Mouse (Mus musculus) hindbrain, embryonic 15.5 days (tissue): Measurements from ENCODE around the gene Kcna10. TPM values are rescaled to one million over a fixed set of nuclear protein-coding genes. Genes with fewer than 3 reads are reported as not detected.

Experiments used
- ATAC-seq: fragments of 200-750 bp; cut with Nextera tagmentation; 2 replicates; pipeline ENCODE4 v1.8.0; 2017; ENCODE audit warnings: low read depth, moderate number of reproducible peaks, moderate TSS enrichment; ENCODE audit not compliant: low FRiP score
- H3K27ac ChIP-seq: fragments of 300-500 bp; sonication (generic); replicated peaks from 2 replicates; pipeline ENCODE4 v1.5.1; 2015; ENCODE audit warnings: mild to moderate bottlenecking, inconsistent platforms
- H3K27me3 ChIP-seq: fragments of 300-500 bp; sonication (generic); 2 replicates; pipeline ENCODE4 v1.6.1; 2015; ENCODE audit warnings: control low read depth, inconsistent platforms
- H3K36me3 ChIP-seq: fragments of 300-500 bp; sonication (generic); 2 replicates; pipeline ENCODE4 v1.6.1; 2015; ENCODE audit warnings: control low read depth, inconsistent platforms
- H3K4me1 ChIP-seq: fragments of 300-500 bp; sonication (generic); replicated peaks from 2 replicates; pipeline ENCODE4 v1.6.1; 2015; ENCODE audit warnings: control low read depth, inconsistent platforms
- H3K4me2 ChIP-seq: fragments of 300-500 bp; sonication (generic); 2 replicates; pipeline ENCODE4 v1.6.1; 2015; ENCODE audit warnings: moderate library complexity, mild to moderate bottlenecking, inconsistent platforms
- H3K4me3 ChIP-seq: fragments of 300-500 bp; sonication (generic); 2 replicates; pipeline ENCODE4 v1.5.1; 2015; ENCODE audit warnings: mild to moderate bottlenecking, inconsistent platforms
- H3K9ac ChIP-seq: fragments of 300-500 bp; sonication (generic); 2 replicates; pipeline ENCODE4 v1.6.1; 2015; ENCODE audit warnings: inconsistent platforms
- H3K9me3 ChIP-seq: fragments of 300-500 bp; sonication (generic); 2 replicates; pipeline ENCODE4 v1.6.1; 2016; ENCODE audit warnings: control low read depth, inconsistent platforms
- WGBS: fragments of 180-500 bp; shearing (Covaris S2); methylation state at CpG from one replicate; pipeline ENCODE4 v1.1.7; 2015; 5-methylcytosine and 5-hydroxymethylcytosine counted together
- polyA plus RNA-seq: library from polyadenylated mRNA; unstranded; fragments of >200 nt; fragmentation: Nextera tagmentation; extraction: Ambion mirVana; gene quantifications from 2 replicates; pipeline ENCODE4 v1.2.1, GENCODE M21; 2015

The Kcna10 gene
- polyA plus RNA-seq, 1 experiment from 2014 or later: not detected

- Histone ChIP-seq H3K4me3 (no peak within 1 kb of the TSS), H3K4me1 (no peaks in the 10 kb centered on the region), H3K27ac (no peak within 1 kb of the TSS), H3K27me3 (no peaks in the 10 kb centered on the region), H3K9me3 (no peaks in the 10 kb centered on the region), H3K9ac (no peak within 1 kb of the TSS), H3K36me3 (no peaks in the 10 kb centered on the region), H3K4me2 (no peak within 1 kb of the TSS)
- 25% methylated on average over 1 of the region's 1 CpGs for WGBS
- no peak for ATAC-seq
Observed at GRCm38 (mm10) chr3:107230527-107230926, 47.7 kb downstream of the Kcna10 start, which contains the start of gene A630076J17Rik. TSS of gene A630076J17Rik (plus strand) at chr3:107230614.

- H3K36me3 ChIP-seq: no peaks in the 10 kb centered on the region
- H3K4me2 ChIP-seq: no peak overlapping the region
- H3K9ac ChIP-seq: no peak overlapping the region
- no peak overlapping the region for H3K4me3 ChIP-seq
- WGBS: 71% methylated on average over 4 of the region's 4 CpGs
- H3K9me3 ChIP-seq: no peaks in the 10 kb centered on the region
- no peak for ATAC-seq
- no peaks in the 10 kb centered on the region for H3K4me1 ChIP-seq
- no peaks in the 10 kb centered on the region for H3K27me3 ChIP-seq
- H3K27ac ChIP-seq: no peak overlapping the region
Observed at GRCm38 (mm10) chr3:107231202-107231601, 48.3 kb downstream of the Kcna10 start.

DNA sequence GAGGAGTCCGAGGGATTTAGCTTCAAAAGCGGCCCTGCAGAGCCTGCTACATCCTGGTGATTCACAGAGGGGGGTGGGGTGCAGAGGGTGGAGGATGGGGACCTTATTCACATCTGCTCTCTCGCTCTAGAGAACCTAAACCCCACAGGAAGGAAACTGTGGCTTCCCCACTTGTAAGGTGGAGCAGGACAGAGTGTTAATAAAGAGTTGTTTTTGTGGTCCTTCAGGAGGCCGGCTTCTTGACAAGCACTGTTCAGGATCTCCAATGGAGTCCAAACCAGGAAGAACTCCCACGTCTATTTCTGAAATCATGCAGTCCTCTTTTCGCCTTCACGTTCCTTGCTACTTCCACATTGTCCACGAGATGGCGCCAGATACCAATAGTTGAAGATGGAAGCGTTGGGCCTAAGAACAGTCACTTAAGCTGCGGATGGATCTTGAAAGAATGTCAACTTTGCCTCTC, 50.5 kb downstream of the Kcna10 start:
- Histone ChIP-seq H3K27ac (no peak overlapping the region), H3K9ac (no peak overlapping the region), H3K4me2 (no peak overlapping the region), H3K36me3 (no peaks in the 10 kb centered on the region), H3K9me3 (no peaks in the 10 kb centered on the region), H3K27me3 (no peaks in the 10 kb centered on the region), H3K4me1 (no peaks in the 10 kb centered on the region), H3K4me3 (no peak overlapping the region)
- ATAC-seq: peak; percentile 68
- 9% methylated on average over 11 of the region's 11 CpGs for WGBS

DNA sequence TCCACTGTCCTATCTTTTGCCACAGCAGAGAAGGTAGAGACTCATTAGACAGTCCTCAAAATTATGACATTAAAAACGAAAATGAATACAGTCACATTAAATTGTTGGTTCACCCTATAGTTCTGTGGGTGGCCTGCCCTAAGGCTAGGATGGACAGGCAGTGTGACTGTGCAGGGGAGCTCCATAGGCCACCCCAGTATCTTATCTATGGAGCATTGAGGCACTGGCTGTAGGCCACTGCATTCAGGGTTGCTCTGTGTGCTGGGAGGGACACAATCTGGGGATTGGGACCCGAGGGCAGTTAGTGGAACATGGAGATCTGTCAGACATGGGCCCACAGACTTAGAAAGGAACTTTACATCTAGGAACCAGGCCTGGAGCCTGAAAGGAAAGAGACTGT, 51.1 kb downstream of the Kcna10 start:
- Histone ChIP-seq H3K27ac (no peak overlapping the region), H3K4me3 (no peak overlapping the region), H3K9me3 (no peaks in the 10 kb centered on the region), H3K4me1 (no peaks in the 10 kb centered on the region), H3K4me2 (no peak overlapping the region), H3K36me3 (no peaks in the 10 kb centered on the region), H3K9ac (no peak overlapping the region), H3K27me3 (no peaks in the 10 kb centered on the region)
- 29% methylated on average over 2 of the region's 2 CpGs for WGBS
- peak; percentile 43; the same call in 1 of the 2 replicates for ATAC-seq

DNA sequence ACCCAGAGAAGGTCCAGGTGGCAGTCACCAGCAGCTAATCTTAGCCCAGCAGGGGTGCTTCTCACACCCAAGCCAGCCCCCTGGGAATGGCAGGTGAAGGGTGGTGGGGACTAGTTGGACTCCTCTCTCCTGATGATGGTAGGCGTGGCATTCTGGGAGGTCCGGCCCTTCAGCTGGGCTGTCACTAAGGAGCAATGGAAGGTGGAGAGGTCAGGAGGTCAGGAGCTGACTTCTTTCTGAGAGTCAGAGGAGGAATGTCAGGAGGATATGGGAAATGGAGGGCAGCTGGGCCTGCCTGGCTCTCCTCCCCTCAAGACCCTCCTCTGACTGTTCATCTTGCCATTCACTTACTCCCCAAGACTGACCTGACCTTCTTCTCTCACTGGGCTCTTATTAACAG, 55.2 kb downstream of the Kcna10 start:
- no peaks in the 10 kb centered on the region for H3K36me3 ChIP-seq
- WGBS: 73% methylated on average over 2 of the region's 2 CpGs
- no peak overlapping the region for H3K4me2 ChIP-seq
- H3K9ac ChIP-seq: no peak overlapping the region
- H3K4me1 ChIP-seq: peaks cover 9% of the 10 kb centered on the region
- no peak overlapping the region for H3K27ac ChIP-seq
- no peak for ATAC-seq
- H3K4me3 ChIP-seq: no peak overlapping the region
- H3K9me3 ChIP-seq: no peaks in the 10 kb centered on the region
- H3K27me3 ChIP-seq: no peaks in the 10 kb centered on the region

DNA sequence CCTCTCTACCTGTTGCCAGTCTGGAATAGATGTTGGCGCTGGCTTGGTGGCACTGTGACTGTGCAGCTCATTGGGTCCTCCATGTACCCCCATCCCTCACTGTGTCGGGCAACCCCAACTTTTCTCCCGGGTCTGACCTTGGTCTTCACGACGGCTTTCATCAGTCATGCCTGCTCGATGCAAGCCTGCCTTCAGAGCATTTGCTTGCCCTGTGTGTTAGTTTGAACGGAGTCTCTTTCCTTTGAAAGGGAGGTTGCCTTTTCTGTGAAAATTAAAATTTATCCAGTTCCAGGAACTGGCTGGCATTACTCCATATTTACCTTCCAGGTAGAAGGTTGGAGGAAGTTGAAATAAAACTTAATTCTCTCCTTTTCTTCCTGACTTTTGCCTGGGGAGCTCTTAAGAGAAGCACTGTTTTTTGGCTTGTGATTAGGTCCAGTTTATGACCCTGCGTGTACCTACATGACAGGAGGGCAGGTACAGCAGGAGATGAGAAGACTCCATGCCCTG, 55.7 kb downstream of the Kcna10 start:
- H3K36me3 ChIP-seq: no peaks in the 10 kb centered on the region
- H3K4me3 ChIP-seq: no peak overlapping the region
- H3K27ac ChIP-seq: no peak overlapping the region
- no peak overlapping the region for H3K9ac ChIP-seq
- no peaks in the 10 kb centered on the region; the same call in 1 of the 2 replicates for H3K27me3 ChIP-seq
- H3K9me3 ChIP-seq: no peaks in the 10 kb centered on the region
- no peak overlapping the region for H3K4me2 ChIP-seq
- 84% methylated on average over 8 of the region's 8 CpGs for WGBS
- no peak for ATAC-seq
- H3K4me1 ChIP-seq: peaks cover 9% of the 10 kb centered on the region

DNA sequence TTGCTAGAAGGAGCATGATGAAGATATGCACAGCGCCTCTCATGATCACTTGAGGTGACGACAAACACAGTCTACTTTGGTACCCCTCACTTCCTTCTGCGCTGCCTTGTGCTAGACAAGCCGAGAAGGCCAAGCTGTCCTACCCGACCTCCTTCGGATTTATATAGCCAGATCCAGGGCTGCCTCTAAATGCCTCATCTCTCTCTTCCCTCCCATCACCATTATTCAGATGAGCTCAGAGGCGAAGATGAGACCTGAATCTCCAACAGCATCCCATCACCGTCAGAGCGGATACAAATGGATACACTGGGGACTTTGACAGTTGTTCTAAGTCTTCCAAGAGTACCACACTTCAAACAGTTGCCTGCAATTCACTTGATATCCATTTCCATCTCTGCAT, 56.8 kb downstream of the Kcna10 start, which contains the start of gene Prok1:
Gene Prok1 (minus strand): TSS at position 101 of the 400 bp plus-strand sequence.
- no peak for ATAC-seq
- no peak within 1 kb of the TSS for H3K9ac ChIP-seq
- H3K27me3 ChIP-seq: peaks cover 3% of the 10 kb centered on the region; the same call in 1 of the 2 replicates
- H3K4me2 ChIP-seq: no peak within 1 kb of the TSS
- H3K9me3 ChIP-seq: no peaks in the 10 kb centered on the region
- no peak within 1 kb of the TSS for H3K4me3 ChIP-seq
- WGBS: 89% methylated on average over 9 of the region's 9 CpGs
- peaks cover 9% of the 10 kb centered on the region for H3K4me1 ChIP-seq
- no peaks in the 10 kb centered on the region for H3K36me3 ChIP-seq
- H3K27ac ChIP-seq: no peak within 1 kb of the TSS

DNA sequence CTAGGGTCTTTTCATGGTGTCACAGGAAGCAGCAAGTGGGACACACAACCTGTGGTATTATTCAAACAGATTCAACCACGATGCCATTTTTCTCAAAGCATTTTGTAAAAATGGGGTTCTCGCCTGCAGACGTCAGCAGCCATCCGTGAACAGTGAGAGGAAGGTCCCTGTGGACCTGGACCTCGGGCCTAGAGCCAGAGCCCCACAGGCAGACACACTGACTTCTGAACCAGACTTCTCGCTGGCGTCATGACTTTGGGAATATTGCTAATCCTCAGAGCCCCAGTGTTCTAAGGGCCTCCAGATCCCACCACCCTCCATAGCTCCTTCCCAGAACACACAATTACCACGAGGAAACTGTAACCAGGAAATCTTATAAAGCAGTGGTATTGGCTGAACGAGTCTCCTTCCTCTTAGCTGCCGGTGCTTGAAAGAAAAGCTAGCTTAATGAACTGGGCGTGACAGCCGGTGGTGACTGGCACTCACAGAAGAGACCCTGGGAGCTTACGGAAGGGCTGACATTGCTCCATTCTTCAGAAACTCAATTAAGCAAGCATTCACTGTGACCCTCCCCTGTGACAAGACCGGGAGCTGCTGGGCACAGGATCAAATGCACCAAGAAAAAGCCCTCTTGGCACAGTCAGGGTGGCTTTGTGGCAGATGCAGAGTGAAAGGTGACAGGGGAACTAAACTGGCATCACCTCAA, 58.7 kb downstream of the Kcna10 start:
- Histone ChIP-seq H3K4me2 (0 out of 2 replicates have a peak overlapping the region, but pooled peaks have one; percentile 1), H3K27ac (no peak overlapping the region), H3K4me3 (no peak overlapping the region), H3K9me3 (no peaks in the 10 kb centered on the region), H3K36me3 (no peaks in the 10 kb centered on the region), H3K27me3 (peaks cover 3% of the 10 kb centered on the region; the same call in 1 of the 2 replicates), H3K9ac (no peak overlapping the region), H3K4me1 (peaks cover 9% of the 10 kb centered on the region)
- 30% methylated on average over 14 of the region's 14 CpGs for WGBS
- peak; percentile 34; the same call in 1 of the 2 replicates for ATAC-seq

Other genes starting within 250 kb of the Kcna10 start
- gene Kcna3, start 146.9 kb upstream of the Kcna10 start, polyA plus RNA-seq: 11.6 and 12.0 TPM in 2 replicates
- gene Kcna2, start 81.9 kb upstream of the Kcna10 start, polyA plus RNA-seq: 1.7 and 2.1 TPM in 2 replicates
- gene Cym, start 38.7 kb downstream of the Kcna10 start, polyA plus RNA-seq: 4.5 TPM in 1 of 2 replicates, not detected in the other
- 0.12 and 0.40 TPM in 2 replicates for gene A630076J17Rik, start 47.6 kb downstream of the Kcna10 start, polyA plus RNA-seq
- not detected in 2 replicates for gene Prok1, start 56.7 kb downstream of the Kcna10 start, polyA plus RNA-seq
- gene Lamtor5, start 95.8 kb downstream of the Kcna10 start, polyA plus RNA-seq: 176 and 186 TPM in 2 replicates
- 2.5 and 2.6 TPM in 2 replicates for gene Slc16a4, start 108.2 kb downstream of the Kcna10 start, polyA plus RNA-seq
- 6.9 and 7.5 TPM in 2 replicates for gene Rbm15, start 150.6 kb downstream of the Kcna10 start, polyA plus RNA-seq